Mouse (Mus musculus) c-Kit-negative CD71-positive TER-119-positive erythroid progenitor cells, embryonic 14.5 days (primary cell): Measurements from ENCODE around the gene Mlph.

Experiments used
- DNase-seq: peaks from one replicate; pipeline ENCODE4 v3.0.0-alpha.2; 2013; ENCODE audit warnings: low read depth, low spot score

The Mlph gene

DNA sequence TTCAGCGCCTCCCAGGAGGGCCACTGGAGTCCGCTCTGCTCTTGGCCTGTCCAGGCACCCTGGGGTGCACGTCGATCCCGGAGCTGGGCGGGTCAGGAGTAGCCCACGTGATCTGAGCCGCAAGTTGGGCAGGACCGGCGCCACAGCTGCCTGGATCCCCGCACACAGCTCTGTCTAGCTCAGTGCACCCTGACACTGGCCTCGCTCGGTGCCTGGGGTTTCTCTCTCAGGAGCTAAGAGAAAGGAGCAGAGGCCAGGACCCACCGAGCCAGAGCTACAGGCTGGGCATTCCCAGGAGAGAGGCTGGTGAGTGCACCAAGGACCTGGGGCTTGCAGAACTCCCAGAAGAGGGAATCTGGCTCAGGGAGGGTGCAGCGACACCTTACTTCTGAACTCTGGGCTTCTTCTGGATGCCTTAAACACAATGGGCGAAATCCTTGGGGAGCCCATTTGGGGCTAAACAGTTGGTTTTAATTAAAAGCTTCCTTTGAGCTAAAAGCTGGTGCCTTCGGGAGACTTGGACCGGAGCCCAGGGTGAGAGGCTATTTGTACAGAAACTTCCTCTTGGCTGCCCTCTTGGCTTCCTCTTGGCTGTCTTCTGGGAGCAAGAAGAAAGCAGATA is at the start of gene Mlph:
Gene Mlph (plus strand): TSS at position 138 of the 622 bp plus-strand sequence.
- DNase-seq, result no peak

DNA sequence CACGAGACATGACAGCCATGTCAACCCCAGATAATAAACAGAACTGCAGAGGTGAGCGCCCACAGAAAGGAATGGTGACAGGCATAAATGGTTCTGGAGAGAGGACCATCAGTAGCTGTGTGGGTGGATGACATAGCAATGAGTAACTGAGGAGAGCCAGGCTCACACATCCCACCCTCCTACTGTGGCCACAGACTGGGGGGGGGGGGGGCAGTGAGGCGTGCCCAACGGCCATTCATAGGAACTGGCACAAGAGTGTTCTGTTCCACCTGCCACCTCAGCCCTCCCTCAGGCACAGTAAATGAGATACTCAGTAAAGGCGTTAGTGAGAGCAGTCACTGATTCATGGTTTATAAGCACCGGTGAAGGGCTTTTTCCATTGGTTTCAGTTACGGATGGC is 48.2 kb upstream of the Mlph start:
- no peak for DNase-seq

DNA sequence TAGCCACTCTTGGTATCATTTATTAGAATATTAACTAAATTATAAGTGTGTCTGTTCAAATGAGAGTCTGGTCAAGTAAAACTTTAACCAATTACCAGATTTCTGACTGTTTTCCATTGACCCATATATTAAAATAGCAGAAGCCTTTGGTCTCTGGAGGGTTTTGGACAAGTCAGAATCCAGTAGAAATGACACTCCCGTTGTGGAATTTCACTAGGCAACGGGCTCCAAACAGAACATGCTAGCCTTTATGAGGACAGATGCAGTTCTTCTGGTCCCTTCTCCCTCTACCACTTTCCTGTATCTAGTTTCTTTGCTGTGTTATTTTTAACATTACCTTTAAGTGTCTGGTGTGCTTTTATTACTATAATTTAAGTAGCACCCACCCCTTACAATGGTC is 44.3 kb upstream of the Mlph start:
- no peak for DNase-seq

GRCm38 (mm10) chr1:90875371-90875770 is 39.5 kb upstream of the Mlph start:
- DNase-seq, result no peak

GRCm38 (mm10) chr1:90875961-90876360 is 38.9 kb upstream of the Mlph start:
- no peak for DNase-seq

- no peak for DNase-seq
Observed at GRCm38 (mm10) chr1:90876486-90877270, 38.2 kb upstream of the Mlph start.

- no peak for DNase-seq
Observed at GRCm38 (mm10) chr1:90885771-90886460, 29.0 kb upstream of the Mlph start.

GRCm38 (mm10) chr1:90894521-90894920 is 20.4 kb upstream of the Mlph start:
- DNase-seq, result no peak

GRCm38 (mm10) chr1:90895004-90895403 is 19.9 kb upstream of the Mlph start:
- DNase-seq, result no peak

DNA sequence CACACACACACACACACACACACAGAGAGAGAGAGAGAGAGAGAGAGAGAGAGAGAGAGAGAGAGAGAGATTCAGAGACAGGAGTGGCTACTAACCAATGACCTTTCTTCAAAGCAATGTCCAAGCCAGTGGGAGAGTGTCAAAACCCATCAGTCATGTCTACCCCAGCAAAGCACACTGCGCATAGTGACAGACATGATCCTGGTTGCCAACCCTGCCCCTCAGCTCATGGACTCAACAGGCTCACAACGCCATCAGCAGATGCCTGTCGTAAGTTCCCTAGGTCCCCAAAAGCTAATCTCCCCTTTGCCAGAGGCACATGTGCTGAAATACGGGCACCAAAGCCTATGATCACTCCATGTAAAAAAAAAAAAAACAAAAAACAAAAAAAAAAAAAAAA is 18.6 kb upstream of the Mlph start:
- DNase-seq, result no peak

- no peak for DNase-seq
Observed at GRCm38 (mm10) chr1:90896741-90897361, 18.0 kb upstream of the Mlph start.

GRCm38 (mm10) chr1:90898012-90898411 is 16.9 kb upstream of the Mlph start:
- DNase-seq, result no peak

GRCm38 (mm10) chr1:90899816-90900215 is 15.1 kb upstream of the Mlph start:
- DNase-seq, result no peak

GRCm38 (mm10) chr1:90900406-90900805 is 14.5 kb upstream of the Mlph start:
- DNase-seq, result no peak

DNA sequence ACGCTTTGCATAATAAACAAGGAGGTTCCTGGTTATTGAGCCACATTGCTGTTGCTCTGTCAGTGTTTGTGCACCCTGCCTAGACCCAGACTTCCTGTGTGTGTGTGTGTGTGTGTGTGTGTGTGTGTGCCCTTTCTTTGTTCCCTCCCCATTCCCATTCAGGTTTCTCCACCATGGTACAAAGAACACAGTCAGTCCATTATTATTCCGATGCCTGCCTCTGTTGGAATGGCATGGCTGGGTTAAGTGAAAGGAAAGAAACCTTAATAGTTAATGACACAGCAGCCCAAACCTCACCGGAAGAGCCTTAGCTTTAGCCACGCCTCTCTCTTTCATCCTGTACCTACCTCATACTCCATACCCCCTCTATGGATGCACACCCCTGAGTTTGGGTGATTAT is 13.6 kb upstream of the Mlph start:
- DNase-seq, result no peak

- DNase-seq, result no peak
Observed at GRCm38 (mm10) chr1:90901681-90902208, 13.1 kb upstream of the Mlph start.

GRCm38 (mm10) chr1:90902751-90903150 is 12.1 kb upstream of the Mlph start:
- no peak for DNase-seq

DNA sequence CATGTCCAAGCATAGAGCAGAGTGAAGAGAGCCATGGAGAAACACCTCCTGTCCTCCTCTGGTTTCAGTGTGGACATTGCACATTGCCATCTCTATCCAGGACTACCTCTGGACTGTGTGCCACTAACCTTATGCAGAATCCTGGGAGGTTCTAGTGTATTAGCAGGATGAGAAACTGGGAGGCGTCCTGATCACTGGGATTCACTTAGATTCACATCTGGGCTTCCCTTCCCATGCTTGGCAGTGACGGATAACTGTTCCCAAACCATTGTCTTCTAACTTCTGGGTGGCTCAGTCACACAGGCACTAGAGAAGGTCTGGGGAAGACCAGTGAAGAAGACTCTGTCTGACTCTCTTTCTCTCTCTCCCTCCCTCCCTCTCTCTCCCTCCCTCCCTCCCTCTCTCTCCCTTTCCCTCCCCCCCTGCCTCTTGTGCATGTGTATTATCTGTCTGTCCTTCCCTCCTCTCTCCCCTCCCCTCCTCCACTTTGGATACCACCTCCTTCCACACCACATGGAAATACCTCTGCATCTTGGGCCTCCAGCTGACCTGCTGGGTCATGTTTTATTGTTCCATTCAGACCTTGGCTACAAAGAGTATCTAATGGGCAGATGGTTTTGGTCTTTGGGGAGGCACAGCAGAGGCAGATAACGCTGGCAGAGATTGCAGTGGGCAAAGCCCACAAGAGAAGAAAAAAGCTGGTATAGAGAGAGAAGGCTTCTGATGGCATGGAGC is 11.5 kb upstream of the Mlph start:
- no peak for DNase-seq

GRCm38 (mm10) chr1:90903971-90904458 is 10.9 kb upstream of the Mlph start:
- no peak for DNase-seq

DNA sequence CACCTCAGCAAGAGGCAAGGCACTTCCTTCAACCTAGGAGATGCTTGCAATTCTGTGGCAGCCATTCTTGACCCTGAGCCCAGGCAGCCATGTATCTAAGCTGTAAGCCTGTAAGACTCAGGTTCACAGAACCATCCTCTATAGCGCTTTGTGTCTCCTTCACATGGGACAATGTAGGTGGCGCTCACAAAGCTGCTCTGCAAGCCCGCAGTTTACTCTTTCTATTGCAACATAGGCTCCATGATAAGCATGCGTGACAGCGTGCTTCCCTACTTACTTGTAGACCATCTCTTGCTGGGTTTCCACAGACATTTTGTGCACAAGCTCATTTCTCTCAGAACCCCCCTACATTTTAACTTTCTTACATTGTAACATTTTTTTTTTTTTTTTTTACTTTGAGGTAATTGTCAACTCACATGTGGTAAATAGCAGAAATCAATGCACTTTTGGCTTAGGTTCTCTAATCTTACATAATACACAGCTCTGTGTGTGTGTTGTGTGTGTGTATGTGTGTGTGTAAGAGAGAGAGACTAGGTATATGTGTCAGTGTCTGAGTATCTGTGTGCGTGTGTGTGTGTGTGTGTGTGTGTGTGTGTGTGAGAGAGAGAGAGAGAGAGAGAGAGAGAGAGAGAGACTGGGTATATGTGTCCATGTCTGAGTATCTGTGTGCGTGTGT is 10.0 kb upstream of the Mlph start:
- DNase-seq, result no peak

GRCm38 (mm10) chr1:90906357-90906756 is 8.5 kb upstream of the Mlph start:
- no peak for DNase-seq
